Mouse (Mus musculus) monocyte, adult 5-6 weeks (primary cell): ENCODE results near the gene Zdhhc7. TPM values are rescaled to one million over a fixed set of nuclear protein-coding genes. Genes with fewer than 3 reads are reported as not detected.
A peak's percentile ranks its signal among the peaks of the same experiment; 100 is the strongest.

Source experiments
- ATAC-seq: fragments of 153-309, 156-312 bp; replicated peaks from 2 replicates; pipeline ENCODE4 v1.8.0; 2017; ENCODE audit warnings: mild to moderate bottlenecking; ENCODE audit not compliant: low TSS enrichment, insufficient number of reproducible peaks, severe bottlenecking, poor library complexity, low FRiP score
- total RNA-seq: library from RNA; stranded (forward); fragments of 200-1000, 200-491, 200-594 nt; gene quantifications from 3 replicates; pipeline ENCODE4 v1.2.3, GENCODE M21; 2017

Zdhhc7 gene
- total RNA-seq, 1 experiment from 2014 or later, result 24.9 TPM

DNA sequence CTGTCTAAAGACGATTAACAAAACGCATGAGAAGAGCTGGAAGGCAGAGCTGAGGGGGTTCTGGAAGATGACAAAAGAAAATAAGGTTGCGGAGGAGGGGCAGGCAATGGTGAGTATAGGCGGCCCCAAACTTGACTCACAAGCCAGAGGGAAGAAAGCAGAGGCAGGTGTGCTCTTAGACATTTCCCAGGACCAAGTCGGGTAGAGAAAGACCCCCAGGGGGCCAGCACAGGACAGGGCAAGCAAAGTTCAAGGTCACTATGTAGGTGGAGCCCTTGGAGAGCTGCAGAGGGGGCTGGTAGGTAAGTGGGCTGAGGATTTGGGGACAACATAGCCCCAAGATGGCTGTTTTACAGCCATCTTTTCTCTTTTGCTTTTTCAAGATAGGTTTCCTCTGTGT is 21.9 kb downstream of the Zdhhc7 start:
- no peak for ATAC-seq

DNA sequence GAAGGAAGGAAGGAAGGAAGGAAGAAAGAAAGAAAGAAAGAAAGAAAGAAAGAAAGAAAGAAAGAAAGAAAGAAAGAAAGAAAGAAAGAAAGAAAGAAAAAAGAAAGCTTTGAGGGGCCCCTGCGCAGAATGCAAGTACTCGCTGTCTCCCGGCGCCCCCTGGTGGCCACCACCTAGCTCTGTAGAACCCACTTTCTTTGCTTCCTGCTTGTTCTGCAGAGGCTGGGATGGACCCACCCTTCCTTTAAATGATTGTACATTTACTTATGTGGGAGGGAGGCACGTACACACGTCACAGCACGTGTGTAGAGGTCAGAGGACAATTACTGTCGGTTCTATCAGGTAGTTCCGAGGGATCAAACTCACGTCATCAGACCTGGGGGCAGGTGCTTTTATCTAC is 23.2 kb downstream of the Zdhhc7 start:
- peak; percentile 66 for ATAC-seq

DNA sequence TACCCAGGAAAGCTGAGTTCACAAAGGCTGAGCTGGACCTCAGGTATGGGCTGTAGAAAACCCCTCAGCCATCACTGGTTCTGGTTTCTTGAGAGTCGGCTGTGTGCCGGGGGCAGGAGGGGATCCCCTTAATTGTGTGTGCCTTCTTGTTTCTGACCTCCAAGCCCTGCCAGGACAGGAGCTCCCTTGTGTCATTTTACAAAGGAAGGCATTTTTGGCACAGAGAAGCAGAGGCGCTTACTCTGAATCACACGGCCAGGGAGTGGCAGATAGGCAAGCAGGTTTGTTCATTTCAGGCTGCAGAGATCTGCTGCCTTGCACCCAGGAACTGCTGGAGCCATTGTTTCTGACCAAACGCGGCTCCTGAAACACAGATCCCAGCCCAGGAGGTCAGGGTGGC is 25.9 kb downstream of the Zdhhc7 start:
- no peak for ATAC-seq

DNA sequence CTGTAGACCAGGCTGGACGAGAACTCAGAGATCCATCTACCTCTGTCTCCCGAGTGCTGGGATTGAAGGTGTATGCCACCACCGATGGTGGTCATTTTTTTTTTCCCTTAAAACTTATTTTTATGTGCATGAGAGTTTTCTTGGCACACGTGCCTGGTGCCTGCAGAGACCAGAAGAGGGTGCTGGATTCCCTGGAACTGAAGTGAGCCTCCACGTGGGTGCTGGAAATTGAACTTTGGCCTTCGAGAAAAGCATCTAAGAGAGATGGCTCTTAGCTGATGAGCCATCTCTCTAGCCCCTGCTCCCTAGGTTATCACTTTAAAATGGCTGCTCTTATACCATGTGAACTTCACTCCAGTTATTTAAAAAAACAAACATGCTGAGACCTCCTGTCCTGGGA is 26.8 kb downstream of the Zdhhc7 start:
- no peak for ATAC-seq

DNA sequence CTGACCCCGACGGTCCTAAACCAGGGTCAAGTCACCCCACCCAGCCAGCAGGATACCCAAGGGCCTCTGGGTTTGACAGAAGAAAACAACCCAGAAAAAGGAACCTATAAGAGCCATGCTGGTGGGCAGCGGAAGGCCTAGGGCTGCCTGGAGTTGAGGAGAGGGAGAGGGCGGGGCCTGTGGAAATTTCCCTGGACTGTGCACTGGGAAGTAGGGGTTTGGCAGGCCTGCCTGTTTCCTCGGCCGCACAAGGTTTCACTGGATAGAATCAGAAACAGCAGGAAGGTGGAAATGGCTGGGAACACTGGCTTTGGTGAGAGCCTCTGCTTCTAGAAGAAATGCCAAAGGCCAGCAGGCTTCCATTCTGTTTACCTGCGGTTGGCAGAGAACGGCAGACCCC is 28.5 kb downstream of the Zdhhc7 start:
- ATAC-seq, result no peak

DNA sequence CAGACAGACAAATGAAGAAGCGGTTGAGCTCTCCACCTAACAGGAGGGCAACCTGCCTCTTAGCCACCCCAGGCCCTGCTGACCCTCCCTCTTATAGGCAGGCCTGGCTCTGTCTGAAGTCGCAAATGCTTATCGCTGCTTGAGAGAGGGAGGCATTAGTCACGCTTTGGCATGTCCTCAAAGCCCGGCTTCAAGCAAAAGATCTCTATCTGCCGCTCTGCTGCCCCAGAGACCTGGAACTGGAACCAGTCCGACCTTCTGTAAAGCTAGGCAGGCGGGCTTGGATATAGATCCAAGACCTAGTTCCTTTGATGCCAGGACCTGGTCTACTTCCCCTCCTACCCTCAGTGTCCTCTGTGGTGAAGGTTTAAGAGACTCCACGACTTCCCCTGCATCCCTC is 29.0 kb downstream of the Zdhhc7 start:
- no peak for ATAC-seq

DNA sequence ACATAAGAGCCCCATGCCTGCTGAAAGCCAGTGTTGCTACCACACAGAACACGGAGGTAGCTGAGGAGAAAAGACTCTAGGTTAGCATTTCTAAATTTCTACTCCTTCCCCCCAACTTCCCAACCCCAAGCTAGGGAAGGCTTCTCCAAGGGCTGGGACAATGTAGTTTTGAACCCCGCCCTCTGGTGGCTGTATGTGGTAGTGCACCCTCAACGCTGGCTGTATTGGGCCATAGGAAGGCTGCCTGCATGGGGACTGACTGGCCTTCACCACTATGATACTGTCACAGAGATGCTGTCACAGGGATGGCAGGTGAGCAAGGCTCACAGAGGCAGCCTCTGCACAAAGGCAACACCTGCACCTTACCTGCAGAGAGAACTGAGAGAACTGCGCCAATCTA is 29.6 kb downstream of the Zdhhc7 start:
- peak; percentile 82 for ATAC-seq

DNA sequence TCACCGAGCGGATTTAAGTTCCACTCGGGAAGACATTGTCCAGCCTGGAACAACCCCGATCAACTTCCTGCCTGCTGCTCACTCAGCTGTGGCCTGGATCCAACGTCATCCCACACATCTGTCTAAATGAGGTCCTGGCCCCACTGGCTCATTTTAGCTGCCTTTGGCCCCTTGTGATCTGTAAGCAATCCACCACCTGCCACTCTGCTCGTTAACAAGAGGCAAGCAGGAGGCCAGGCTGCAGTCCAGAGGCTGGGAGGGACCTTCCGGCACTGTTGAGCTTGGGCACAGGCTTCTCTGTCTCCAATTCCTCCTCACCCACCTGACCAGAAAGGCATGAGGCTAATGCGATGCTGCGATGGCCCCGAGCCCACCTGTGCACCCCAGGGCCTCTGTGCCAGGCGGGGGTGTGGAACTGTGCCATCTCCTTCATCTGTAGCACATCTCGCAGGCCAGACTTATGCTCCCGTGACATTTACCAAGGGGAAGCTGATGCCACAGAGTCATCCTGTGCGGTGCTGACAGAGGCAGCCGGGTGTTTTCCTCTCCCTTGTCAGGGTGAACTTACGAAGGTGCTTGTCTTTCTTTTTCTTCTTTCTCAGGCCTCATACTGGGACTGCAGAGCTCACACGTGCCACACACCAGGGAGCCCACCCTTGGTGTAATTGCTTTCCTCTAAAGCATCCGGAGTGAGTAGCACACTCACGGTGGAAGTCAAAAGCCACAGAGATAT is 33.2 kb downstream of the Zdhhc7 start:
- ATAC-seq, result no peak

DNA sequence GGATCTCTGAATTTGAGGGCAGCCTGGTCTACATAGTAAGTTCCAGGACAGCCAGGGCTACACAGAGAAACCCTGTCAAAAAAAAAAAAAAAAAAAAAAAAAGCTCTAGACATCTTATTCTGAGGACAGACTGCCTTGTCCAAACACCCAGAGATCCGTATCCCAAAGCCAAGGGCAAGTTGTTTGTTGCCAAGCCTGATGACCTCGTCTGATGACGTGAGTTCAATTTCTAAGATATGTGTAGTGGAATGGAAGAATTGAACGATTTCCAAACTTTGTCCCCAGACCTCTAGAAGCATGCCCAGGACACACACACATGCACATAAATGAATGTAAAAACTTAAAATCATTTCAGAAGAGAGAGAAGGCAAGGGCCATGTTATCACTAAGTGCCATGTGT is 35.1 kb downstream of the Zdhhc7 start:
- no peak for ATAC-seq

DNA sequence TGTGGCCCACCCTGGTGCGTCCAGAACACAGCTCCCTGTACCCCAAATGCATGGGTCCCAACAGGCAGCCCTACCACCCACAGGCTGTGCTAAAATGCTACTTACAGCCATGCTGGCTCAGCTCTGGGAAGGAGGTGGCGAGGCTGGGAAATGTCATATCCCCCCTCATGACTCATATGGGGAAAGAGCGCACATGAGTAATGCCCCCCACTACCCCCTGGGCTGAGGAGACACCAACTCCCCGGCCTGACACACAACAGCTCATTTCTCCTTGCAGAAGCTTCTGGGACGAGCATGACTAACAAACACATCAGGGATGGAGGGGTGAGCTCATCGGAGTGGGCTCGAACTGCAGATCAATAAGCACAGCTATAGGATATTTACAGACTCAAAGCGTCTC is 35.7 kb downstream of the Zdhhc7 start:
- ATAC-seq, result no peak

DNA sequence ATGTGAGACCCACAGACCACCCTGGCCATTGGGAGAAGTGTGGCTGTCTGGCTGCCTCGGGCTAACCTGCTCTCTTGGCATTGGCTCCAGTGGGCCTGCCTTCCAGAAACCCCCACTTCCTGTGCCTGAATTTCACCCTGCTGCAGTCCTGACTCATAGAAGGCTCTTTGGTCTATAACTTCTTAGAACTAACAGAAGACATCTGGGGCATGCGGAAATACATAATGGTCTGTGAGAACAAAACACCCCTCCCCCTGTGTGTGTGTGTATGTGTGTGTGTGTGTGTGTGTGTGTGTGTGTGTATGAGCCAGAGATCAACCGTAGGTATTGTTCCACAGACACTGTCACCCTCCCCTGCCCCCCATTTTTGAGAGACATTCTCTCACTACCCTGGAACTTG is 38.0 kb downstream of the Zdhhc7 start:
- no peak for ATAC-seq

DNA sequence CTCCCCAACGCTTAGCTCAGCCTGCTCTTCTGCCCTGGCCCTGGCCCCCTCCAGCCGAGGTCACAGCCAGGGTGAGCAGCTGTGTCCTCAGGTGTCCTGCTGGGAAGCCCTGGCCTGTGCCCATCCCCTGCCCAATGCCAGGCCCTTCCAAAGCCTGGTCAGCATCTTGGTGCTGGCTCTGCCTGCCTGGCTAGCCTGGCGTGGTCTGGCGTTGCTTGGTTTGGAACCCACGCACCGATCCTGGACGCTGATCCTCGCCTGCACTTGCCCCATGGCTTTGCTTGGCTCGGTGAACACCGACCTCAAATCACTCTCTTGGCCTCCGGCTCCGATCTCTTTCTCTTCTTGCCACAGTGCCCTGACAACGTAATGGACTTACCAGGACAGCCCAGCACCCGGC is 38.5 kb downstream of the Zdhhc7 start:
- ATAC-seq, result no peak

DNA sequence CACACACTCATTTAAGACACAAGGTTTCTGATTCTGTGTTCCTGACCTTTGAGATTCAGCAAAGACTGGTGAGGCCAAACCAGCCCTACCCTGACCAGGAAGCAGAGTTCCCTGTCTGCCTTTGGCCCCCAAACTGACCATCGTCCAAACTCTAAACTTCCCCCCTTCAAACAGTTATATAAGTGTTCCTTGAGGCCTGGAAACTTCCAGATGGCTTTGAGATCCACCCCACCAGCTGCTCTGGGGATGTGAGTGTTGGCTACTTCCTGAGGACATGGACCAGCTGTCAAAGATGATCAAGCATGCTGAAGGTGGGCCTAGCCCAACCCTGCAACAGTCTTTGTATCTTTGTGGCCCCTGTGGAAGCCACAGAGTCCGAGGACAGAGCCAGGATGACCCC is 44.2 kb downstream of the Zdhhc7 start:
- ATAC-seq, result no peak

DNA sequence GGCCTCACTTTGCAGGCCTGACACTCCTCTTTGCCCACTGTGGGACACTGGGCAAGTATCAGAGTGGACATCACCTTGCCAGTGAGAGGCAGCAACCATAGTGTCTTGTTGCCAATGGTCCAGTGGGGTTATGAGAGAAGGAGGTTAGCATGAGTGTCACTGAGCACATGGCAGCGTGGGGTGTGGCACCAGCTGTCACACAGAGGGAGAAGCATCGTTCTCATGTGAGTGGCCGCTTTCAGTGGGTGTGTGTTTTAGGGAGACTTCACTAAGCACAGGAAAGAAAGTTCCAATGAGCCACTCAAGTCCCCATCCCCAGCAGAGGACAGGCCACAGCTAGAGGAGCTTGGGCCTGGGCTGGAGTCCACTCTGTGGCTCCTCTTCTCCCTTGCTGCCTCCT is 46.4 kb downstream of the Zdhhc7 start:
- ATAC-seq, result no peak

DNA sequence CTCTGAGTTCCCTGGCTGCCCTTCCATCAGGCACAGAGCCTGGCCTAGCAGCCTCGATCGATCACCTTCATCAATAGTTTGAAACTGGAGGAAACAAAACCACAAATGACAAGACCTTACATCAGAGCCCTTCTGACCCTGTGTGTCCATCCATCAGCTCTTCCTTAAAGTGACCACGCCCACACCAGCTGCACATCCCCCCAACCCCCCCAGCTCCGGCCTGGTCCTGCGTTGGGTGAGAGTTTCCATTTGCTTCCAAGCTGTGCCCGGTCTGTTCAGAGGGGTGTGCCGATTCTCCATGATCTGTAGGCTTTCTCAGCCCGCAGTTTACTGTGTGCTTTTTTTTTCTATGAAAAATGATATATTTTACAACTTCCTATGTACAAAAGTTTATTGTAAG is 49.0 kb downstream of the Zdhhc7 start:
- ATAC-seq, result no peak

DNA sequence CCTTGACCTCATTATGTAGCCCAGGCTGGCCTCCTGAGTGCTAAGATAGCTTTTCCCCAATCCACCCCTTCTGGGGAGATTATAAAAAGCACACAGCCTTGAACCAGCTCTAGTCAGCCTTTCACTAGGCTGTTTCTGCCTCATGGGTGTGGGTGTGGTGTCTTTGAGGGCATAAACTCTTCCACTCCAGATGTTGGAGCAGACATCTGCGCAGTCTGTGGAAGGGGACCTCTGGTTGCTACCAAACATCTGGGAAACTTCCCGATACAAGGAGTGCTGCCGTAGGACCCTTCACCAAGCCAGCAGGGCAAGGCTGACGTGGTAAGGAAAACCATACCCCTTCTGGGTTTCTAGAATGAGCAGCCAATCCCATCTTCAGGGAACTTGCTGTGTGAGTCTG is 49.4 kb downstream of the Zdhhc7 start:
- no peak for ATAC-seq

DNA sequence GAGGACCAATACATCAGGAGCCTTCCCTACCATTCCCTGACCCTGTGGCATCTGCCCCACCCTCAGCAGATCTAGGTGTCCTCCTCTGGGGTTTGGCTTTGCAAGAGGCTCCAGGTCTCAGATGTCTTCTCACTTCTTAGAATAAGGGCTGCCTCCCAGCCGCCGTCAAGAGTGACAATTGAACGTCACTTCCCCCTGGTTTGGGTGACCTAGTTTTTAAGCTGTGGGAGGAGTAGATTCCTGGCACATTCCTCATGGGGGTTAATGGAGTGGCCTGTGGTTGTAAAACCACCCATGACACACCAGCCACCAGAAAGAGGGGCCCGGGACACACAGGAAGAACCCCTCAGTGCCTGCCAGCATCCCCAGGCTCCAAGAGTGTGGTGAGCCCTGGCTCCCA is 50.3 kb downstream of the Zdhhc7 start:
- ATAC-seq, result no peak

DNA sequence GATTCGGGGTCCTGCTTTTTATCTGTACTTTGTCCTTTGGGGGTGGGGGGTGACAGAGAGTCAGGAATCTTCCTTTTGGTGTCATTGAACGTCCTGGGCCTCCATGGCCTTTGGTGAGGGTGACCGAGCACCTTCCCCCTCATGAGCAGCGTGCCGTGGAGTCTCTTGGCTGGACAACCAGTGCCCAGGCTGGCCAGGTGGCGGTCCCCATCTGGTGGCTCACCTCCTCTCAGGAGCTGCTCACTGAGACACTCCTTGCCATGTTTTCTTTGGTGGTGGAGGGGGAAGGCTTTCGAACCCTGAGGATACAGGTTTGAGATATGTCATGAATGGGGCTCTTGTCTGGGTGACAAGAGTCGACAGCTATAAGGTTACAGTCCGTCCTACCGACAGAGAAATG is 50.9 kb downstream of the Zdhhc7 start:
- no peak for ATAC-seq

DNA sequence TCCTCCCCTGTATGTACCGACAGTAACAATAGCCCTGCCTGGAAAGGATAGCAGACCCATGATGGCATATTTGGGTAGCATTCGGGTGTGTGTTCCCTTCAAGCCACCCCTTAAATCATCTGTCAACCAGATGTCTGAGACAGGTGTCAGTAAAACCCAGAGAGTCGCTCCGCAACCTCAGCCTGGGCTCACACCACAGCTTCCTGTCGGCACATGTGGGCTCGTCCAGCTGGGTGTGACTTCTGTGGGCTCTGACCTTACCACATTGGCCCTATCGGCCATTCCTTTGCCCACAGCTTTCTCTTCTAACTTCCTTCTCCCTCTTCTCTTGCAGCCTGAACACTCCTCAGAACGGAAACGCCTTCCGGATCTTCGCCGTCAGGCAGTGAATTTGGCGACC is 51.3 kb downstream of the Zdhhc7 start:
- peak; percentile 81 for ATAC-seq

DNA sequence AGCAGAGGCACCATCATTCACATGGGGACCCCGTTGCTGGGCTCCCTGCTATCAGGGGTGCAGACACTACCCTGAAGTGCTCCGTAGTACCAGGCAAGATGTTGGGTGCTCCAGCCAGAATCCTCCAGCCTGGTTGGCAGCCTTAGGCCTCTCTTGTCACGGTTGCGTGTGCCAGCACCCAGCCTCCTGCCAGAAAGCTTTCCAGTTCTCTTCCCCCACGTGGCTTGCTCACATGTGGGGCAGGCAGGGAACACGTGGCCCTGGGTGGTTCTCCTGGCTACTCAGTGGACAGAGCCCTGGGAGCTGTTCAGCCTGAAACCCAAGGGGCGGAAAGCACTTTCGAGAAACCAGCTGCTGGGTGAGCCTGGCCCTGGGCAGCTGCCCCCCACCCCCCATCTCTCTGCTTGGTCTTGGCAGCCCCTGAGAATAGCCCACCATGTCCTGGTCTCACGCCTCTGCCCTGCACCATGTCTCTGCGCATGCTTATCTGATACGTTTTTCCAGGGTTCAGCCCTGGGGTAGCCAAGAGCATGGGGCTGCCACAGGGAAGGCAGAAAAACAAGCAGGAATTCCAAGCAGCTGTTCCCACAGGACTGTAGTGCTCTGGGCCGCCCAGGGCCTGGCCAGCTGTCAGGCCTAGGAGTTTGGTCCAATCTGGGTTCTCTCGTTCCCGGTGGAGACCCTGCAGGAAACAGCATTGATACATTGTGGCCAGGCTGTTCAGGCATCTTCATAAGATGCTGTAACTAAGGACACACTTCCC is 54.8 kb downstream of the Zdhhc7 start:
- ATAC-seq, result no peak
